Mouse (Mus musculus) embryonic fibroblast, embryonic 13.5 days (primary cell): ENCODE measurements around the gene Fscn2. TPM values are rescaled to one million over a fixed set of nuclear protein-coding genes. Genes with fewer than 3 reads are reported as not detected.

ENCODE experiments used
- H3K27ac ChIP-seq: 2 replicates; pipeline ENCODE4 v1.5.1; 2012; ENCODE audit warnings: low read length, control low read depth, inconsistent platforms; ENCODE audit not compliant: insufficient read depth
- H3K4me1 ChIP-seq: 2 replicates; pipeline ENCODE4 v1.6.1; 2011; ENCODE audit warnings: low read length; ENCODE audit not compliant: control insufficient read depth, insufficient read depth
- H3K4me3 ChIP-seq: 2 replicates; pipeline ENCODE4 v1.5.1; 2011; ENCODE audit warnings: mild to moderate bottlenecking, control low read depth, low read length; ENCODE audit not compliant: insufficient read depth
- CTCF ChIP-seq: IDR thresholded peaks from 2 replicates; pipeline ENCODE4 v1.5.1; 2011; ENCODE audit warnings: mild to moderate bottlenecking, control low read depth, low read length, moderate library complexity, borderline replicate concordance; ENCODE audit not compliant: insufficient read depth
- POLR2A ChIP-seq: IDR thresholded peaks from 2 replicates; pipeline ENCODE4 v1.6.1; 2011; ENCODE audit warnings: low read depth, mild to moderate bottlenecking, control low read depth, low read length, moderate library complexity
- polyA plus RNA-seq: library from polyadenylated mRNA; stranded (reverse); fragments of >200 nt; gene quantifications from 2 replicates; pipeline ENCODE4 v1.2.4, GENCODE M21; 2011; ENCODE audit warnings: low read depth; ENCODE audit not compliant: missing spikeins, insufficient read length

Gene Fscn2
- not detected in 2 replicates for polyA plus RNA-seq

DNA sequence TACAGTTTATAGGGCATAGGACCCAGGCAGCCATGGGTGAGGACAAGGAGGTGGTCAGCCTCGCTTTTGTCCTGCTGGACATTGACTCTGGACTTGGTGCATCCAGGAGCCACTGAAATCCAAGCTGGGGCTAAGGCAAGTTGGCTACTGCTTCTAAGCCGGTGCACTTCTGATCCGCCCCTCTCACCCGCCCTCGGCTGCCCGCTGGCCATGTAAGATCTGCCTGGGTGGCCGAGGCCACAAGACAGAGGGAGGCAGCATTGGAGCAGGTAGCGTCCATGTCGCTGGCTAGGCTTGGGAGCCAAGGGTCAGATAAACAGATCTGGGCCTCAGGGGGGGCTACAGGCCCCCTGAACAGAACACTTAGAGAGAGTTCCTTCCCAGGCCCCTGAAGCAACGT lies at the start of gene Fscn2:
TSS of gene Fscn2 (plus strand) at position 240 of the 400 bp plus-strand sequence.
- peaks cover 6% of the 10 kb centered on the region; the same call in 1 of the 2 replicates for H3K4me1 ChIP-seq

GRCm38 (mm10) chr11:120311561-120311960 lies 49.8 kb upstream of the Fscn2 start:
- no peak overlapping the region for H3K4me3 ChIP-seq
- H3K4me1 ChIP-seq, result peaks cover 6% of the 10 kb centered on the region
- H3K27ac ChIP-seq, result no peak overlapping the region
- no peak for TF ChIP-seq POLR2A
- TF ChIP-seq CTCF, result no peak

More for the DNA sequence above, at the start of gene Fscn2:
- Histone ChIP-seq H3K4me3 (no peak within 1 kb of the TSS), H3K27ac (no peak within 1 kb of the TSS)
- TF ChIP-seq CTCF (no peak), POLR2A (no peak)

GRCm38 (mm10) chr11:120312069-120312468 lies 49.3 kb upstream of the Fscn2 start:
- peaks cover 6% of the 10 kb centered on the region for H3K4me1 ChIP-seq
- no peak for TF ChIP-seq CTCF
- no peak for TF ChIP-seq POLR2A
- H3K4me3 ChIP-seq, result no peak overlapping the region
- H3K27ac ChIP-seq, result no peak overlapping the region

- TF ChIP-seq POLR2A (no peak), CTCF (no peak)
- Histone ChIP-seq H3K4me1 (peaks cover 3% of the 10 kb centered on the region; the same call in 1 of the 2 replicates), H3K27ac (no peak overlapping the region)
Observed at GRCm38 (mm10) chr11:120313906-120314685, 47.2 kb upstream of the Fscn2 start.

GRCm38 (mm10) chr11:120314721-120315415 lies 46.5 kb upstream of the Fscn2 start:
- Histone ChIP-seq H3K4me1 (peaks cover 3% of the 10 kb centered on the region; the same call in 1 of the 2 replicates), H3K4me3 (no peak overlapping the region), H3K27ac (peak overlapping the region; percentile 88; the same call in 1 of the 2 replicates)
- no peak; the same call in 1 of the 2 replicates for TF ChIP-seq POLR2A
- no peak for TF ChIP-seq CTCF

More at GRCm38 (mm10) chr11:120313906-120314685, 47.2 kb upstream of the Fscn2 start:
- H3K4me3 ChIP-seq, result no peak overlapping the region

GRCm38 (mm10) chr11:120315416-120315761 lies 45.9 kb upstream of the Fscn2 start:
- TF ChIP-seq CTCF (no peak), POLR2A (no peak)
- Histone ChIP-seq H3K4me3 (no peak overlapping the region), H3K4me1 (peaks cover 3% of the 10 kb centered on the region; the same call in 1 of the 2 replicates)

DNA sequence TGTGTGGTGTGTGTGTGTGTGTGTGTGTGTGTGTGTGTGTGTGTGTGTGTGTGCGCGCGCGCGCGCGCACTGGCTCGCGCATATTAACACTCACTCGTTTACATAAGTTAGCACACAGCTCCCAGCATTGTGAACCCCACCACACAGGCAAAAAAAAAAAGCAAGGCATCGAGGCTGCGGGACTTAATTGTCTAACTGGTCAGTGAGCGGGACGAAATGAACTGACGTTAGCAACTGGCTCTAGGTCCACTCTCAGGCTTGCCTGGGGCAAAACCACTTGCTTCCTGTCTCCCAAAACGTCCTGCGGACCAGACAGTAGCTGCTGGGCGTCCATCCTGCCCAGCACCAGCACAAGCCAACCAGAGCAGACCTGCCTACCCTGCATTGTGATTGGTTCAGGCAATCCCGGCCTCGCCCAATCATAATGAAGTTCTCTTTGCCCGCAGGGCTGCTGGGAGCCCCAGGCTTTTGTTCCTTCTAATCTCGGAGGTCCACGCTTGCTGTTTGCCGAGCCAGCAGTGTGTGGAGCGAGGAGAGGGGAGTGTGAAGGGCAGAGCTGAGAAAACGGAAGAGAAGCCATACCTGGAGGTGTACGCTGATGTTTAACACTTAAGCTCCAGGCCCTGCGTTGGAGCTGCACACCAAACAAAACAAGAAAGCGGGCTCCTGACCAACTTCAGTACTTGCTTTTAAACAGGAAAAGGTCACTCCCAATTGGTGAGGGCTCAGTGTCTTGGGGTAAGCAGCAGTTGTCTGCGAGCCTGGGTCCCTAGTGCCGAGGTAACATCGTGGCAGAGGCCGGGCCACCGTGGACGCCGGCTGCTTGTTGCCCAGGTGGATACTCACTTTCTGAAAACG lies 45.3 kb upstream of the Fscn2 start:
- H3K27ac ChIP-seq, result peak overlapping the region; percentile 88
- H3K4me3 ChIP-seq, result peak overlapping the region; percentile 53
- peaks cover 3% of the 10 kb centered on the region; the same call in 1 of the 2 replicates for H3K4me1 ChIP-seq
- peak; percentile 98 for TF ChIP-seq POLR2A
- TF ChIP-seq CTCF, result no peak

More at GRCm38 (mm10) chr11:120315416-120315761, 45.9 kb upstream of the Fscn2 start:
- peak overlapping the region; percentile 88 for H3K27ac ChIP-seq

DNA sequence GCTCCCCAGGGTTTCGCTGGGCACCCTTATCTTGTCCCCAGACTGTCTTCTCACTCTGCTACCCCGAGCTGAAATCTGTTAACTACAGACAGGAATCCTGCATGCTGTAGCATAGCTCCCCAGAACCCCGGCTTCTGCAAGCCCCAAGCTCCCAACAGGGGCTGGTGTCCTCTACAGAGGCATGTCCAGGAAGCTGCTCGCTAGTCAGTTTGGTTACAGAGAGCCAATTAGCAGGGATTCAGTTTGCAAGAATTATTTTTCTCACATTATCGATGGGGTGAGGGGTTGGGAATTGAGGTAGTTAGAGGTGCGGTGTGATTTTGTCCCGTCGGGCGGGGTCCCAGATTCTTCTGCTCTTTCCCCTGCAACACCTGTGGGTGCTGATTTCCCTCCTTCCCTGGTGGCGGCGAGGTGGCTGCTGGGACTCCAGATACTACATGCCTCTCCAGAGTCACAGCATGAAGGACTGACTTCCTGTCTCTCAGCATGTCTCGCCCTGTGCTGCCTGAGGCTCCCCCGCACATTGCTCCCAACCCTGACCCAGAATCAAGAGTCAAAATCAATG lies 44.6 kb upstream of the Fscn2 start:
- Histone ChIP-seq H3K4me1 (peaks cover 3% of the 10 kb centered on the region; the same call in 1 of the 2 replicates), H3K4me3 (peak overlapping the region; percentile 53), H3K27ac (peak overlapping the region; percentile 83)
- TF ChIP-seq POLR2A (peak; percentile 50; the same call in 1 of the 2 replicates), CTCF (no peak)

DNA sequence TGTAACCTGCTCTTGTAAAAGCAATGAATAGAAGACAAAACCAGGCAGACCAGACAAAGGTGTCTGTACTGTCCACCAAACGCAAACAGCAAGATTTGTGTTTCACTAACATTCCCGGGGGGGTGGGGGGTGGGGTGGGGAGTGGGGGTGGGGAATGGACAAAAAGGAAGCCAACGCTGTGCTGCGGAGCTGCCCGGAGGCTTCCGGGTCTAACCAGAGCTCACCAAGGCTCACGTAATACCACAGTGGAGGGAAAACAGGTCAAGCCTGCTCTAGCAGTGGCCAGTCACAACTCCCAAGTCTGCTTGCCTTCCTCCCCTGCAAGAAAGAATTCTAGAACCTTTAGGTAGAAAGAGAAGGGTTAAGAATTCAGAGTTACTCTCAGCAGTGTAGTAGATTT lies 43.9 kb upstream of the Fscn2 start:
- Histone ChIP-seq H3K4me1 (peaks cover 3% of the 10 kb centered on the region; the same call in 1 of the 2 replicates), H3K4me3 (no peak overlapping the region), H3K27ac (no peak overlapping the region)
- TF ChIP-seq CTCF (no peak), POLR2A (no peak)
